Mouse (Mus musculus) kidney, adult 2 months (tissue): Measurements from ENCODE around the gene Slc13a3.

Experiments
- CTCF ChIP-seq: fragments of 200-500 bp; conservative IDR thresholded peaks from 2 replicates; pipeline ENCODE4 v1.5.1; 2011; ENCODE audit warnings: low read depth, mild to moderate bottlenecking, control low read depth, low read length, moderate library complexity, mixed read lengths; ENCODE audit not compliant: insufficient read depth, insufficient read length
- POLR2A ChIP-seq: fragments of 200-500 bp; IDR thresholded peaks from one replicate; pipeline ENCODE4 v1.6.1; 2011; ENCODE audit warnings: low read depth, low read length, control low read depth

- TF ChIP-seq POLR2A (no peak), CTCF (no peak)
These were observed 24.8 kb upstream of the Slc13a3 start for GRCm38 (mm10) chr2:165497706-165498275.
